Mouse (Mus musculus): ENCODE data around the gene Serpinf2.

DNA sequence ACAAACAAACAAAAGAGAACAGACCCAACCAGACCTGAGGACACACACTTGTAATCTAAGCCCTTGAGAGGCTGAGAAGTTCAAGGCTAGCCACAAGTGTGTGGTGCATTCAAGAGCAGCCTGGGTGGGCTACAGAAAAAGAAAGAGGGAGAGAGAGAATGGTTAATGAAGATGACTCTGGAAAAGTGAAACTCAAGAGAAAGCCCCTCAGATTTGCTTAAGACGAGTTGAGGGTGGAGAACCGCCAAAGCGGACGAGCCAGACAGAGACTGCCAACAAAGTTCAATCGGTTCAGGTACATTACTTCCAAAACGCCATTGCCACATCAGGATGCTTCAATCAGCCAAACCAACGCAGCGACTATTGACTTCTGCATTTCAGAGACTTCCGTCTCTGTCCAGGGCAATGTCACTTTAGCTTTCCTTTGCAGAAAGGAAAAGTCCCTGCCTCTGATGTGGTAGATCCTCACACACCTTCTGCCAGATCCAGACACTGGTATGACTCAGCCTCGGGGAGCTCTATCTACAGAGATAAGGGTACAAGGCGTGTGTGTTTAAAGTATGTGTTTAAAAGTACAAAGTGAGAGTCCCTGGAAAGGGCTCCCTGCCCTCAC, 33.2 kb upstream of the Serpinf2 start:
- no peak for TF ChIP-seq POLR2A (IDR thresholded peaks at IDR 0.05; ENCODE audit: borderline replicate concordance, control insufficient read depth, low read depth, low read length)
- no peak for TF ChIP-seq CTCF (IDR thresholded peaks at IDR 0.05; ENCODE audit: control insufficient read depth, insufficient read depth, low read length)

Measured in bone marrow, adult 2 months (tissue).